Mouse (Mus musculus) cerebral cortex, adult 2 months (tissue): ENCODE data around the gene Gstt1.

Experiments used
- WGBS: fragments of 180-500 bp; shearing (Covaris S2); methylation state at CpG from one replicate; pipeline ENCODE4 v1.1.7; 2018; 5-methylcytosine and 5-hydroxymethylcytosine counted together

The Gstt1 gene

GRCm38 (mm10) chr10:75763682-75764518 lies 34.5 kb downstream of the Gstt1 start, which contains the start of gene Cabin1:
Gene Cabin1, minus strand, starts transcription at chr10:75764341.
- under 1% methylated on average over 60 of the region's 61 CpGs for WGBS

GRCm38 (mm10) chr10:75762413-75762812 lies 36.0 kb downstream of the Gstt1 start:
- WGBS = 84% methylated on average over 3 of the region's 3 CpGs

GRCm38 (mm10) chr10:75760311-75760710 lies 38.1 kb downstream of the Gstt1 start:
- WGBS = 93% methylated on average over 3 of the region's 3 CpGs

DNA sequence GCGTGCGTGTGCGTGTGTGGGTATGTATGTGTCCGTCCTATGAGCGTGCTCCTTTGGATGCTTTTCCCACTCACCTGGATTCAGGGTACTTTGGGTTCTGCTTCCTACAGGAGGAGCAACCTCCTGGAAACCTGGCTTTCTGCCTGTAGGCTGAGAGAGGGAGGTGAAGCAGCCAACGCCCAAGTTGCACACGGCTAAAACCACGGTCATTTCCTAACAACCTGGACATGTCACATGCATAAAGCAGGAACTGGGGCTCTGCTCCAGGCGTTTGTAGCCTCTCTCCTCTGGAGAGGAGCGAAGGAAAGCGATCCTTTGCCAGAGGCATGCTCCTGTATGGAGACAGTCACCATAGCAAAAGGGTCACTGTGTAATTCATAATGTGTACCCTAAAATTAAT lies 41.7 kb downstream of the Gstt1 start:
- WGBS = 90% methylated on average over 11 of the region's 11 CpGs

- 26% methylated on average over 3 of the region's 3 CpGs for WGBS
These were observed 54.4 kb downstream of the Gstt1 start for GRCm38 (mm10) chr10:75744017-75744416.

GRCm38 (mm10) chr10:75743369-75743768 lies 55.0 kb downstream of the Gstt1 start:
- 49% methylated on average over 12 of the region's 12 CpGs for WGBS

DNA sequence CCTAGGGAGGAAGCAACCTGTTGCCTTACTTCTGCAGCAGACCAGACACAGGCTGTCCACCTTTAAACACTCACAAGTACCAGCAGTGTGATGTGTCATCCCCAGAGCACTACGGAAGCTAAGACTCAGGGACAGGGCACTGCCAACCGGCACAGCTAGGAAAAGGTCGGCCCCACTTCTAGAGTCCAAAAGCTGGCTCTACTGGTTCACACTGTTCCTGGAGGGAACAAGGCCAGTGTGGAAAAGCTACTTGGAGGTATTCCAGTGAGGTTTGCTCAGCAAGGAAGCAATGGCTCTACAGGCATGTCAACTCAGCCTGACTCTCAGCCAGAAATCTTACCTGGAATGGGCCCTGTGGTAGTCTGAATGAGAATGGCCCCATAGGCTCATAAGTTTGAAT lies 57.5 kb downstream of the Gstt1 start:
- 85% methylated on average over 3 of the region's 3 CpGs for WGBS
